Mouse (Mus musculus) neural tube, postnatal 0 days (tissue): ENCODE data around the gene Theg. TPM values are rescaled to one million over a fixed set of nuclear protein-coding genes. Genes with fewer than 3 reads are reported as not detected.

ENCODE experiments used
- microRNA-seq: library from miRNA; unstranded; fragments of <30 nt; microRNA quantifications from one replicate; pipeline ENCODE4, GENCODE M21; 2016
- polyA plus RNA-seq: library from polyadenylated mRNA; unstranded; fragments of >200 nt; fragmentation: Nextera tagmentation; extraction: Ambion mirVana; gene quantifications from 2 replicates; pipeline ENCODE4 v1.2.1, GENCODE M21; 2015

The Theg gene
- polyA plus RNA-seq: not detected in 2 replicates

GRCm38 (mm10) chr10:79587061-79587751, at the start of gene Theg:
Gene Theg, minus strand, starts transcription at chr10:79587331.

GRCm38 (mm10) chr10:79613578-79614304, 26.6 kb upstream of the Theg start, which contains the start of gene C2cd4c:
Gene C2cd4c, minus strand, starts transcription at chr10:79614025.

GRCm38 (mm10) chr10:79554330-79555237, 32.5 kb downstream of the Theg start, which contains the start of gene Mier2:
Gene Mier2, minus strand, starts transcription at chr10:79555199.

GRCm38 (mm10) chr10:79533126-79533911, 53.8 kb downstream of the Theg start, which contains the start of gene Plpp2:
Gene Plpp2, minus strand, starts transcription at chr10:79533796.

Small RNAs within 50 kb of the gene (microRNA-seq; reads per million reads assigned to microRNA genes)
- gene Mir6909: not detected

Other genes with a start within 250 kb of the Theg start
- not detected in 2 replicates for gene Vmn2r82, start 230.8 kb downstream of the Theg start, polyA plus RNA-seq
- 0.05 TPM in 1 of 2 replicates, not detected in the other for gene Vmn2r83, start 118.6 kb downstream of the Theg start, polyA plus RNA-seq
- gene Plpp2, start 53.5 kb downstream of the Theg start, polyA plus RNA-seq: 21.6 and 22.1 TPM in 2 replicates
- gene Mier2, start 32.1 kb downstream of the Theg start, polyA plus RNA-seq: 40.4 and 48.8 TPM in 2 replicates
- gene C2cd4c, start 26.7 kb upstream of the Theg start, polyA plus RNA-seq: 1.1 TPM in 2 replicates
- gene Shc2, start 50.6 kb upstream of the Theg start, polyA plus RNA-seq: 23.9 and 24.3 TPM in 2 replicates
- gene Odf3l2, start 58.4 kb upstream of the Theg start, polyA plus RNA-seq: 0.24 and 0.61 TPM in 2 replicates
- gene Madcam1, start 77.2 kb upstream of the Theg start, polyA plus RNA-seq: 0.57 and 0.93 TPM in 2 replicates
- 142 and 148 TPM in 2 replicates for gene Tpgs1, start 82.0 kb upstream of the Theg start, polyA plus RNA-seq
- gene Cdc34, start 94.9 kb upstream of the Theg start, polyA plus RNA-seq: 68.6 and 75.3 TPM in 2 replicates
- gene Gzmm, start 101.7 kb upstream of the Theg start, polyA plus RNA-seq: 0.83 and 1.1 TPM in 2 replicates
- 1,217 and 1,238 TPM in 2 replicates for gene Bsg, start 117.2 kb upstream of the Theg start, polyA plus RNA-seq
- gene Hcn2, start 129.3 kb upstream of the Theg start, polyA plus RNA-seq: 10.7 and 16.5 TPM in 2 replicates
- 33.3 and 33.7 TPM in 2 replicates for gene Polrmt, start 159.2 kb upstream of the Theg start, polyA plus RNA-seq
- 4.8 and 5.8 TPM in 2 replicates for gene Fgf22, start 167.7 kb upstream of the Theg start, polyA plus RNA-seq
- gene Rnf126, start 179.6 kb upstream of the Theg start, polyA plus RNA-seq: 115 and 119 TPM in 2 replicates
- 3.2 and 4.4 TPM in 2 replicates for gene Fstl3, start 189.9 kb upstream of the Theg start, polyA plus RNA-seq
- 0.12 TPM in 1 of 2 replicates, not detected in the other for gene Prss57, start 203.6 kb upstream of the Theg start, polyA plus RNA-seq
- gene Palm, start 206.2 kb upstream of the Theg start, polyA plus RNA-seq: 202 and 243 TPM in 2 replicates
- gene Misp, start 233.7 kb upstream of the Theg start, polyA plus RNA-seq: 0.36 and 0.45 TPM in 2 replicates